Mouse (Mus musculus) neural tube, embryonic 14.5 days (tissue): ENCODE measurements at regions not wholly inside any gene's neighbourhood (a gene's known extent, or its start where the extent isn't known, plus 50 kb on each side); places are given as distances from the start of the nearest gene placed in this dataset.

ENCODE experiments used
- ATAC-seq: fragments of 200-750 bp; cut with Nextera tagmentation; 2 replicates; pipeline ENCODE4 v1.8.0; 2017; ENCODE audit warnings: low read depth, mild to moderate bottlenecking, moderate TSS enrichment, moderate library complexity
- H3K27ac ChIP-seq: fragments of 300-500 bp; sonication (generic); 2 replicates; pipeline ENCODE4 v1.5.1; 2014; ENCODE audit warnings: low read depth, mild to moderate bottlenecking, control low read depth, low read length, moderate library complexity, mixed read lengths
- H3K27me3 ChIP-seq: fragments of 300-500 bp; sonication (generic); 2 replicates; pipeline ENCODE4 v1.6.1; 2014; ENCODE audit warnings: low read length; ENCODE audit not compliant: control insufficient read depth, insufficient read depth
- H3K36me3 ChIP-seq: fragments of 300-500 bp; sonication (generic); 2 replicates; pipeline ENCODE4 v1.6.1; 2014; ENCODE audit warnings: low read length, mixed read lengths; ENCODE audit not compliant: control insufficient read depth, insufficient read depth
- H3K4me1 ChIP-seq: fragments of 300-500 bp; sonication (generic); 2 replicates; pipeline ENCODE4 v1.6.1; 2014; ENCODE audit warnings: low read length; ENCODE audit not compliant: control insufficient read depth, insufficient read depth
- H3K4me2 ChIP-seq: fragments of 300-500 bp; sonication (generic); 2 replicates; pipeline ENCODE4 v1.6.1; 2014; ENCODE audit warnings: mild to moderate bottlenecking, low read depth, low read length, control low read depth
- H3K4me3 ChIP-seq: fragments of 300-500 bp; sonication (generic); 2 replicates; pipeline ENCODE4 v1.5.1; 2014; ENCODE audit warnings: low read depth, low read length, control low read depth, mixed read lengths
- H3K9ac ChIP-seq: fragments of 300-500 bp; sonication (generic); replicated peaks from 2 replicates; pipeline ENCODE4 v1.6.1; 2014; ENCODE audit warnings: low read depth, mild to moderate bottlenecking, control low read depth, low read length, mixed read lengths
- H3K9me3 ChIP-seq: fragments of 300-500 bp; sonication (generic); 2 replicates; pipeline ENCODE4 v1.6.1; 2016; ENCODE audit warnings: low read length; ENCODE audit not compliant: control insufficient read depth
- WGBS: fragments of 180-500 bp; shearing (Covaris S2); extraction: QIAGEN DNeasy Blood & Tissue Kit; methylation state at CpG from one replicate; pipeline ENCODE4 v1.1.7; 2014; 5-methylcytosine and 5-hydroxymethylcytosine counted together

GRCm38 (mm10) chr2:133438018-133438417 lies 113.9 kb upstream of the Bmp2 start:
- no peaks in the 10 kb centered on the region for H3K4me1 ChIP-seq
- no peaks in the 10 kb centered on the region for H3K27me3 ChIP-seq
- 44% methylated on average over 4 of the region's 4 CpGs for WGBS
- no peak overlapping the region for H3K27ac ChIP-seq
- no peaks in the 10 kb centered on the region for H3K9me3 ChIP-seq
- H3K9ac ChIP-seq, result no peak overlapping the region
- no peak overlapping the region for H3K4me3 ChIP-seq
- ATAC-seq, result no peak
- no peaks in the 10 kb centered on the region for H3K36me3 ChIP-seq
- H3K4me2 ChIP-seq, result 0 out of 2 replicates have a peak overlapping the region, but pooled peaks have one; percentile 22

GRCm38 (mm10) chr2:133443024-133443423 lies 108.9 kb upstream of the Bmp2 start:
- H3K27me3 ChIP-seq, result no peaks in the 10 kb centered on the region
- no peak overlapping the region for H3K27ac ChIP-seq
- no peak overlapping the region for H3K9ac ChIP-seq
- no peak overlapping the region for H3K4me2 ChIP-seq
- H3K9me3 ChIP-seq, result no peaks in the 10 kb centered on the region
- H3K4me1 ChIP-seq, result no peaks in the 10 kb centered on the region
- H3K36me3 ChIP-seq, result no peaks in the 10 kb centered on the region
- WGBS, result 94% methylated on average over 4 of the region's 4 CpGs
- no peak overlapping the region for H3K4me3 ChIP-seq
- ATAC-seq, result no peak

DNA sequence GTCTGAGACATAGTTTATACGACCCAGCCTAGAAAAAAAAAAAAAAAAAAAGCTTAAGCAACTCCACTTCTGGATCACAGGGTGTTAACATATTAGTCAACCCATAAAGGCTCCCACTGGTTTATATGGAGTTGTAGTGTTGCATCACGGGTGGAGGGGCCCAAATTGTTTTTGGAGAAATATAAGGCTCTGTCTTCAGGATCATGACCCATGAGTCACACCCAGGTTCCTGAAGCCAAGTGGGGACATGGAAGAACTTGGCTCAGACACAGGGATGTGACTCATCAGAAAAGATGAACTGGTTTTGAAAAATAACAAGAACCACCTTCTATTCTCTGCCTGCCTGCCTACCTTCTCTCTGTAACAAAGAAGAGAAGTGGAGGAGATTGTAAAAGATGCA lies 108.5 kb upstream of the Bmp2 start:
- Histone ChIP-seq H3K27me3 (no peaks in the 10 kb centered on the region), H3K4me1 (no peaks in the 10 kb centered on the region), H3K36me3 (no peaks in the 10 kb centered on the region), H3K4me2 (no peak overlapping the region), H3K27ac (no peak overlapping the region), H3K9ac (no peak overlapping the region), H3K9me3 (no peaks in the 10 kb centered on the region), H3K4me3 (no peak overlapping the region)
- WGBS, result 86% methylated on average over 2 of the region's 2 CpGs
- ATAC-seq, result no peak

DNA sequence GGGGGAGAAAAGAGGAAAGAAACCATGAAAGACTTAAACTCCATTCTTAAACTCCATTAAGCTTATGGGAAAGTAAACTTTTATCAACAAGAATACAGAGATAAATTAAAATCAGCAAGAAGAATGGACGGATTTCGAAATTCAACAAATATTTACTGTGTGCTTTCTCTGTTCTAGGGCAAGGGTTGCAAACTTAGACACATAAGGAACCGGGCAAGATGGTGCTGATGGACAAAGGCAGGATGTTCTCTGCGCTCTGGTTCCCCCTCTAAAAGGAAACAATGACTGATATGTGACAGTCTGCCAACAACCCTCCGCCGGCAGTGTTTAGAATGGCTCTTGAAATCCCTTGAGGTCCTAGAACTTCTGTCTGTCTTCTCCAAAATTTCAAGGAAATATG lies 99.0 kb upstream of the Bmp2 start:
- 92% methylated on average over 6 of the region's 6 CpGs for WGBS
- Histone ChIP-seq H3K4me3 (no peak overlapping the region), H3K4me1 (no peaks in the 10 kb centered on the region), H3K27me3 (no peaks in the 10 kb centered on the region), H3K9me3 (no peaks in the 10 kb centered on the region), H3K4me2 (no peak overlapping the region), H3K27ac (no peak overlapping the region), H3K9ac (no peak overlapping the region), H3K36me3 (no peaks in the 10 kb centered on the region)
- ATAC-seq, result no peak

- Histone ChIP-seq H3K4me3 (no peak overlapping the region), H3K9me3 (no peaks in the 10 kb centered on the region), H3K4me1 (no peaks in the 10 kb centered on the region), H3K36me3 (no peaks in the 10 kb centered on the region), H3K27ac (no peak overlapping the region), H3K4me2 (no peak overlapping the region), H3K9ac (no peak overlapping the region), H3K27me3 (no peaks in the 10 kb centered on the region)
- no peak for ATAC-seq
- 82% methylated on average over 7 of the region's 7 CpGs for WGBS
These were observed 96.3 kb upstream of the Bmp2 start for GRCm38 (mm10) chr2:133455484-133456170.

GRCm38 (mm10) chr2:133456785-133457184 lies 95.2 kb upstream of the Bmp2 start:
- H3K9me3 ChIP-seq, result no peaks in the 10 kb centered on the region
- H3K4me1 ChIP-seq, result no peaks in the 10 kb centered on the region
- no peak for ATAC-seq
- no peak overlapping the region for H3K4me2 ChIP-seq
- H3K4me3 ChIP-seq, result no peak overlapping the region
- 93% methylated on average over 2 of the region's 2 CpGs for WGBS
- H3K9ac ChIP-seq, result no peak overlapping the region
- H3K36me3 ChIP-seq, result no peaks in the 10 kb centered on the region
- H3K27ac ChIP-seq, result no peak overlapping the region
- no peaks in the 10 kb centered on the region for H3K27me3 ChIP-seq

DNA sequence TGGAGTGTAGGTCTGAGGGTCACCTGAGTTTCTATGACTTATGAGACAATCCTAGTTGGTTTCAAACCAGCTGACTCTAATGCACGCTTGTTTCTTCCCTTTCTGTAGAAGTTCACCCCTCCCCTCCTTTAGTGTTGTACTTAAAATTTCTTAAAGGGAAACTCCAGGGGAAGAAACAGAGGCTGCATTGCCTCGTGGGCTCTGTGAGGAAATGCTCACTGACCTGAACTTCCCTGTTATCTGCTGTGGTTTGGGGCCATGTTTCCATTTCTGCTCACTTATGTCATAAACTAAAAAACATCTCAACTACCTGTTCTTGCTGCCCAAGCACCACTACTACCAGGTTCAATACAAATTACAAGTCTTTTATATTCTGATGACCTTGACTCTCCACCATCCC lies 93.2 kb upstream of the Bmp2 start:
- H3K4me1 ChIP-seq, result no peaks in the 10 kb centered on the region
- no peak overlapping the region for H3K9ac ChIP-seq
- H3K4me3 ChIP-seq, result no peak overlapping the region
- H3K4me2 ChIP-seq, result no peak overlapping the region
- no peaks in the 10 kb centered on the region for H3K36me3 ChIP-seq
- 69% methylated on average over 2 of the region's 2 CpGs for WGBS
- H3K27me3 ChIP-seq, result no peaks in the 10 kb centered on the region
- no peaks in the 10 kb centered on the region for H3K9me3 ChIP-seq
- ATAC-seq, result no peak
- no peak overlapping the region for H3K27ac ChIP-seq

DNA sequence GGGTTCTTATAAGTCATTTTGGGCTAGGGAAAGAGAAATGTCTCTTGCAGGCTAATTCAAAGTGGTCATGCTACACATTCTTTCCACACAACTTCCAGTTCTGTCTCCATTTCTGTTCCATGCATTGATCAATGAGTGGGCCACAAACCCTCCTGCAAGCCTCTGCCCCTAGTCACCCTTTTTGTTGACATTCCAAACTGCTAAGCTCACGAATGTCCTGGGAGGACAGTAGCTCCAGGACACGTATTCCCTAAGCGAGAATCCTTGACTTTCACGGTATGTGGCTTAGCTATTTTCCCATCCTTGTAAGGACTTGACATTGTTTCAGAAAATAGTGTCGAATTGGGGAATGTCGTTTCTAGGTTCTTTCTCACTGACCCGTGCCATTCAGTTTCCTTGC lies 91.1 kb upstream of the Bmp2 start:
- no peak overlapping the region for H3K9ac ChIP-seq
- H3K27ac ChIP-seq, result no peak overlapping the region
- 78% methylated on average over 7 of the region's 7 CpGs for WGBS
- no peaks in the 10 kb centered on the region for H3K36me3 ChIP-seq
- no peak overlapping the region for H3K4me2 ChIP-seq
- H3K9me3 ChIP-seq, result no peaks in the 10 kb centered on the region
- H3K4me1 ChIP-seq, result no peaks in the 10 kb centered on the region
- no peaks in the 10 kb centered on the region for H3K27me3 ChIP-seq
- ATAC-seq, result no peak
- no peak overlapping the region for H3K4me3 ChIP-seq

DNA sequence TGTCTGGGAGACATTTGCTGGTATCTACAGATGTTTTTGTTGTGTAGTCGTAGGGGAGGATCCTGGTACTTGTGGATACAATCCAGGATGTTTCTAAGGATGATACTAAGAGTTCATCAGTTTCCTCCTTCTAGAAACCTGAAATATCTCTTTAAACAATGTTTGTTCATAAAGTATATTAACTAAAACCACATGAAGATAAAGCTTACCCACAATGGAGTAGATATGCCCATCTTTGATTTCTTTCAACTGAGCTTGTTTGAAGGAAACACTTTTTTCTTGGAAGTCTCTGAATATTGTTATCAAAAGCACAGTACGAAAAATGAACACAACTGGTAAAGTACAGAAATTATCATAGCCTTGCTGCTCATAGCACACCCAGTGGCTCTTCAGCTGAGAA lies 89.6 kb upstream of the Bmp2 start:
- Histone ChIP-seq H3K4me1 (no peaks in the 10 kb centered on the region), H3K27me3 (no peaks in the 10 kb centered on the region), H3K4me3 (no peak overlapping the region), H3K36me3 (no peaks in the 10 kb centered on the region), H3K9me3 (no peaks in the 10 kb centered on the region), H3K4me2 (no peak overlapping the region), H3K9ac (no peak overlapping the region), H3K27ac (no peak overlapping the region)
- no peak for ATAC-seq
- 93% methylated on average over 2 of the region's 2 CpGs for WGBS
